Mouse (Mus musculus) cerebellum, adult 2 months (tissue): ENCODE data around the gene Ncbp3. TPM values are rescaled to one million over a fixed set of nuclear protein-coding genes. Genes with fewer than 3 reads are reported as not detected.
A peak's percentile ranks its signal among the peaks of the same experiment; 100 is the strongest.

ENCODE experiments used
- DNase-seq, 2 experiments: peaks; one replicate each; pipeline ENCODE4 v3.0.0; 2021
- H3K27ac ChIP-seq: fragments of 200-500 bp; 2 replicates; pipeline ENCODE4 v1.5.1; 2012; ENCODE audit warnings: low read length, control low read depth, inconsistent platforms; ENCODE audit not compliant: insufficient read depth
- H3K27me3 ChIP-seq: fragments of 200-500 bp; 2 replicates; pipeline ENCODE4 v1.6.1; 2012; ENCODE audit warnings: inconsistent platforms, mild to moderate bottlenecking, low read length, moderate library complexity; ENCODE audit not compliant: control insufficient read depth, insufficient read depth
- H3K4me1 ChIP-seq: fragments of 200-500 bp; 2 replicates; pipeline ENCODE4 v1.6.1; 2011; ENCODE audit warnings: low read length; ENCODE audit not compliant: control insufficient read depth, insufficient read depth
- H3K4me3 ChIP-seq: fragments of 200-500 bp; replicated peaks from 2 replicates; pipeline ENCODE3; 2011; ENCODE audit warnings: mild to moderate bottlenecking, low read depth, low read length, control low read depth; ENCODE audit not compliant: insufficient read depth
- CTCF ChIP-seq: fragments of 200-500 bp; IDR thresholded peaks from 2 replicates; pipeline ENCODE4 v1.5.1; 2011; ENCODE audit warnings: low read depth, mild to moderate bottlenecking, control low read depth, low read length, moderate library complexity, borderline replicate concordance; ENCODE audit not compliant: insufficient read depth
- POLR2A ChIP-seq: fragments of 200-500 bp; IDR thresholded peaks from 2 replicates; pipeline ENCODE4 v1.6.1; 2011; ENCODE audit warnings: low read length, control low read depth, borderline replicate concordance; ENCODE audit not compliant: insufficient read depth
- WGBS: fragments of 180-500 bp; shearing (Covaris S2); methylation state at CpG from one replicate; pipeline ENCODE4 v1.1.7; 2018; 5-methylcytosine and 5-hydroxymethylcytosine counted together
- polyA plus RNA-seq: library from polyadenylated mRNA; depleted of rRNA; stranded (reverse); fragments of >200 nt; gene quantifications from 2 replicates; pipeline ENCODE4 v1.2.3, GENCODE M21; 2012

Ncbp3 gene
- polyA plus RNA-seq, 1 experiment, result 6.4 TPM

- no peak for DNase-seq
- Histone ChIP-seq H3K4me1 (0 out of 2 replicates have a peak, but pooled peaks cover 3% of the 10 kb centered on the region), H3K27ac (no peak overlapping the region), H3K27me3 (no peaks in the 10 kb centered on the region), H3K4me3 (no peak overlapping the region)
- whole genome bisulfite sequencing, result 84% methylated on average over 3 of the region's 3 CpGs
- TF ChIP-seq CTCF, result no peak
- TF ChIP-seq POLR2A, result no peak
Observed at GRCm38 (mm10) chr11:73037691-73038090, 9.9 kb upstream of the Ncbp3 start.

DNA sequence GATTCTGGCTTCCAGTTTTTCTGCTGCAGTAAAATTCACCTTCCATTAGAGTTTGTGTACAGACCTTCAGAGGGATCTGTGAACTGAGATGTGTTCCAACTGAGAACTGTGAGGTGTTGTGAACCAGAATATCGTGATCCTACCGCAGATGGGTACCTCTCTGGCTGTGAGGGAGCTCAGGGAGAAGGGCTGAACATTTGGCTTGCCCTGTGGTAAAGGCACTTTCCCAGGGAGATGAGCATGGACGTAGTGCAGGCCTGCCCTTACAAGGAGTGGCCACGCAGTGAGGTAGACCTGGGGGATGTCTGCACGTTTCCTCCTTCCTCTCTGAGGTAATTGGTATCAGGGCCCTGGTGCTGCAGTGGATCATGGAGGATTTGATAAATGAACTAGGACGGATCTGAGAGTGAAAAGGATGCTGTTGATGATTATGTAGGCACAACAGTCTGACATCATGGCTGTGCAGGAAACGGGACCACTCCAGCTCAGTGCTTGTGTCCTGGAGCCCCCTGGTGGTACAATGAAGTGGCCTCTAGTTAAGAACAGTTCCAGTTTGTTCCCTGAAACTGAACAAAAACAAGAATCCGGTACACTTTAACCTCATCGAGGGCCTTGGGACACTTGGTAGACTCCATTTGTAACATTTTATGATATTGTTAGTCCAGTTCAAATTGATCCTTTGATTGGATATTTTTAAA lies 8.3 kb upstream of the Ncbp3 start:
- H3K27ac ChIP-seq, result no peak overlapping the region
- 57% methylated on average over 9 of the region's 9 CpGs for WGBS
- 0 out of 2 replicates have a peak, but pooled peaks cover 3% of the 10 kb centered on the region for H3K4me1 ChIP-seq
- peak; percentile 36 to 43 for DNase-seq
- peak; percentile 71 for TF ChIP-seq CTCF
- TF ChIP-seq POLR2A, result no peak
- no peaks in the 10 kb centered on the region for H3K27me3 ChIP-seq
- H3K4me3 ChIP-seq, result no peak overlapping the region

- 60% methylated on average over 6 of the region's 6 CpGs for WGBS
- no peaks in the 10 kb centered on the region for H3K4me1 ChIP-seq
Observed at GRCm38 (mm10) chr11:73044229-73044755, 3.3 kb upstream of the Ncbp3 start.

GRCm38 (mm10) chr11:73044789-73045188 lies 2.8 kb upstream of the Ncbp3 start:
- DNase-seq, result no peak
- no peak overlapping the region for H3K4me3 ChIP-seq
- H3K4me1 ChIP-seq, result no peaks in the 10 kb centered on the region
- H3K27ac ChIP-seq, result no peak overlapping the region
- 72% methylated on average over 4 of the region's 4 CpGs for WGBS
- TF ChIP-seq CTCF, result no peak
- TF ChIP-seq POLR2A, result no peak
- H3K27me3 ChIP-seq, result no peaks in the 10 kb centered on the region

More at GRCm38 (mm10) chr11:73044229-73044755, 3.3 kb upstream of the Ncbp3 start:
- Histone ChIP-seq H3K4me3 (no peak overlapping the region), H3K27me3 (no peaks in the 10 kb centered on the region), H3K27ac (no peak overlapping the region)
- DNase-seq, result no peak
- TF ChIP-seq POLR2A, result no peak
- no peak for TF ChIP-seq CTCF

DNA sequence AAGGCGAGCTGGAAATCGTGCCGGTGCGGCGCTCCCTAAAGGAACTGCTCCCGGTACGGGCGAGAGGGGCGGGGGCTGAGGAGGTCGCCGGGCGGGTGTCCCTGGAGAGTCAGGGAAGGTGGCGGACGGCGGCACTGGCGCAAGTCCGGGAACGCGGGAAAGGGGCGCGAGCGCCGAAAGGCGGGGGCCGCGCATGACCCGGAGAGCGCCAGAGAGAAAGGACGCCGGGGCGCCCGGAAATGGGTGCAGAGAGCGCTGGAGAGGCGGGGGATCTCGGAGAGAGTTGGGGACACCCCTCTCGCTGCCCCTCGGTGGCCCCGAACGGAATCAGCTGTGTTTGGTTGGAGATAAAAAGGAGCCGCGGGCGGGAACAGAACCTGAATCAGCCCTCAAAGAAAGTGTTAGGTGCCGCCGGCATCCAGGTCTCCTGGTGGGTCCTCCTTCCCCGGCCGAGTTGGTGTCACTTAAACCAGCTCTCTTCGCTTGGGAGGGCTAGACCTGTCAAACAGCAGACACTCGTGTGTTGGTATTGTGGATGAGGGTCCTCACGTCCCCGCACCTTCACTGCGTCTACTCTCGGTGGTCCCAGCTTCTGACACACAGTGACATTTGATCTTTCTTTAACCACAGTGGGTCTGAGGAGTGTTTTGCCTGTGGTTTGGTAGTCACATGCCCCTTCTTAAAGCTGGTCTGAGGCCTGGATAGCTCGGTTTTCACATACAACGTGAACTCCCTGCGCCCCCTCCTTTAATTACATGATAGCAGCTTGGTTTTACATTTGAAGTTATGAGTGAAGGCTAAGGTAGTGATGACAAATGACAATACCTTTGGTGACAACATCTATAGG lies 670 bp downstream of the Ncbp3 start:
- H3K27me3 ChIP-seq, result no peaks in the 10 kb centered on the region
- H3K4me3 ChIP-seq, result peak overlapping the region; percentile 98
- H3K4me1 ChIP-seq, result no peaks in the 10 kb centered on the region
- TF ChIP-seq POLR2A, result no peak
- TF ChIP-seq CTCF, result no peak
- 2% methylated on average over 55 of the region's 55 CpGs for WGBS
- DNase-seq, result no peak
- peak overlapping the region; percentile 83 for H3K27ac ChIP-seq

- Histone ChIP-seq H3K4me3 (peak overlapping the region; percentile 36), H3K27me3 (no peaks in the 10 kb centered on the region), H3K27ac (no peak overlapping the region), H3K4me1 (no peaks in the 10 kb centered on the region)
- DNase-seq, result peak; percentile 74 to 84
- 2% methylated on average over 4 of the region's 4 CpGs for WGBS
- no peak for TF ChIP-seq POLR2A
- TF ChIP-seq CTCF, result peak; percentile 86
Observed at GRCm38 (mm10) chr11:73049335-73049734, 1.8 kb downstream of the Ncbp3 start.

- H3K27ac ChIP-seq, result no peak overlapping the region
- H3K4me1 ChIP-seq, result no peaks in the 10 kb centered on the region
- 98% methylated on average over 1 of the region's 1 CpGs for WGBS
- no peaks in the 10 kb centered on the region for H3K27me3 ChIP-seq
- H3K4me3 ChIP-seq, result no peak overlapping the region
- TF ChIP-seq CTCF (no peak), POLR2A (no peak)
- DNase-seq, result no peak
Observed at GRCm38 (mm10) chr11:73052795-73053194, 5.2 kb downstream of the Ncbp3 start.
